Mouse (Mus musculus) brain, embryonic 14.5 days (tissue): ENCODE measurements around the gene Hist1h2ab. TPM values are rescaled to one million over a fixed set of nuclear protein-coding genes. Genes with fewer than 3 reads are reported as not detected.

Experiments used
- DNase-seq: peaks from one replicate; pipeline ENCODE4 v3.0.0-alpha.2; 2011; ENCODE audit warnings: low read depth
- CTCF ChIP-seq: fragments of 200-500 bp; IDR thresholded peaks from 2 replicates; pipeline ENCODE4 v1.5.1; 2012; ENCODE audit warnings: inconsistent platforms, mild to moderate bottlenecking, moderate library complexity, borderline replicate concordance; ENCODE audit not compliant: insufficient read depth, insufficient read length; ENCODE audit errors: extremely low read depth
- POLR2A ChIP-seq: fragments of 200-500 bp; IDR thresholded peaks from 2 replicates; pipeline ENCODE4 v1.6.1; 2012; ENCODE audit warnings: mild to moderate bottlenecking, inconsistent platforms, borderline replicate concordance; ENCODE audit not compliant: poor library complexity, insufficient read depth, insufficient read length, severe bottlenecking; ENCODE audit errors: extremely low read depth
- polyA plus RNA-seq: library from polyadenylated mRNA; depleted of rRNA; stranded (reverse); fragments of >200 nt; gene quantifications from 2 replicates; pipeline ENCODE4 v1.2.3, GENCODE M21; 2012

Hist1h2ab gene
- polyA plus RNA-seq, 1 experiment = 49.9 TPM

- DNase-seq = no peak
- no peak for TF ChIP-seq CTCF
- TF ChIP-seq POLR2A = no peak
Measured at GRCm38 (mm10) chr13:23739922-23740252, 11.0 kb upstream of the Hist1h2ab start.

GRCm38 (mm10) chr13:23740256-23740840 is 10.6 kb upstream of the Hist1h2ab start:
- DNase-seq = no peak
- TF ChIP-seq CTCF = no peak
- TF ChIP-seq POLR2A = no peak

- no peak for TF ChIP-seq CTCF
- no peak for TF ChIP-seq POLR2A
Measured at GRCm38 (mm10) chr13:23740910-23741309, 10.0 kb upstream of the Hist1h2ab start.

GRCm38 (mm10) chr13:23742007-23742406 is 8.9 kb upstream of the Hist1h2ab start:
- DNase-seq = no peak
- no peak for TF ChIP-seq CTCF
- TF ChIP-seq POLR2A = no peak

More at GRCm38 (mm10) chr13:23740910-23741309, 10.0 kb upstream of the Hist1h2ab start:
- no peak for DNase-seq

GRCm38 (mm10) chr13:23743215-23743614 is 7.7 kb upstream of the Hist1h2ab start:
- no peak for TF ChIP-seq CTCF
- no peak for TF ChIP-seq POLR2A
- no peak for DNase-seq

DNA sequence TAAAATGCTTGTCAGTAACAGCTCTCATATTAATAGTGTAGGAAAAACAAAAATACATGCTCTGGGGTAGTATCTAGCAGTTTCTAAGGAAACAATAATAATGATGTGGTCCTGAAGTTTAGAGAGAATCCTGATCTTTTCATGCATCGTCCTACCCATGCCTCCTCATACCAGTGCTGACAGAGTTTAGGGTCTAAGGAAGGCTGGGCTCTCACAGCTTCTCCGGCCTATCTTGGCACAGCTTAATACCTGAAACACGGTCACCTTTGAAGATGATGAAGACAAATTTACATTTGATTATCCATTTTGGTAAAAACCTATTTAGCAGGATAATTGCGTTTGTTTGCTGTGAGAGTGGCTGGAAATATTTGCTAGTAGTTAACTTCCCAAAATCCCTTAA is 7.0 kb upstream of the Hist1h2ab start:
- DNase-seq = no peak
- TF ChIP-seq CTCF = no peak
- no peak for TF ChIP-seq POLR2A

GRCm38 (mm10) chr13:23744421-23745380 is 6.2 kb upstream of the Hist1h2ab start:
- TF ChIP-seq CTCF = no peak
- no peak for TF ChIP-seq POLR2A
- DNase-seq = peak; percentile 28

DNA sequence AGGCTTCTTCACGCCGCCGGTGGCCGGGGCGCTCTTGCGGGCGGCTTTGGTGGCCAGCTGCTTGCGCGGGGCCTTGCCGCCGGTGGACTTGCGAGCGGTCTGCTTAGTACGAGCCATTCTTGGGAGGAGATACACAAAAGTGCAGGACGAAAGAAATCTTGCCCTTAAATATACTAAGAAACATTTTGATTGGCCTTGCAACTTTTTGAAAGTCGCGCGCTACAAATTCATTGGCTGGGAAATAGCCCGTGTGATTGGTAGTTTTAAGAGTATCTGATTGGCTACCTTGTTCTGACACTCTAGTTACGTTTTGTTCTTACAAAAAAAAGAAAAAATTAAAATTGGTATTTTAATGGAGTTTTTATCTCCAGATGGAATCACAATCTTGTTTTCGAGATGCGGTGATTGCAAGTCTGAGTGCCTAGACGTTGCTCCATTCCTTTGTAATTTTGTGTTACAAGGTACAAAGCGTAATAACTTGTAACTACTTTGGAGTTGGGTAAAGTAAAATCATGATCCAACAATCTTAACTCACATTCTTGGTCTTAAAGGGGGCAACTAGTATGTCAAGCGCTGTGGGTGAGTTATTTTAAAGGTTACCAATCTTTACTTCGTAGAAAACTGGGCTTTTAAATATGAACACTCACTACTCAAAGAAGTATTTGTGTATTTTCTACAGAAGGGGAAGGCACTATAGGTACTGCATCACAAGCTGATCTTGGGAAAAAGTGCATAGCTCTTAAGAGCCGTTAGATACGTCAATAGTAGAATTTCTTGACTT is 5.4 kb upstream of the Hist1h2ab start, which contains the start of gene Hist1h3c:
TSS of gene Hist1h3c (minus strand) at position 222 of the 781 bp plus-strand sequence.
- peak; percentile 98 for DNase-seq
- TF ChIP-seq CTCF (no peak), POLR2A (no peak; the same call in 1 of the 2 replicates)

- DNase-seq = peak; percentile 98
Measured at GRCm38 (mm10) chr13:23746201-23747080, 4.5 kb upstream of the Hist1h2ab start, which contains the start of gene Hist1h2bb. Hist1h2bb (plus strand) TSS chr13:23746734.

GRCm38 (mm10) chr13:23747081-23747891 is 3.6 kb upstream of the Hist1h2ab start:
- DNase-seq = no peak
- no peak for TF ChIP-seq CTCF
- no peak for TF ChIP-seq POLR2A

DNA sequence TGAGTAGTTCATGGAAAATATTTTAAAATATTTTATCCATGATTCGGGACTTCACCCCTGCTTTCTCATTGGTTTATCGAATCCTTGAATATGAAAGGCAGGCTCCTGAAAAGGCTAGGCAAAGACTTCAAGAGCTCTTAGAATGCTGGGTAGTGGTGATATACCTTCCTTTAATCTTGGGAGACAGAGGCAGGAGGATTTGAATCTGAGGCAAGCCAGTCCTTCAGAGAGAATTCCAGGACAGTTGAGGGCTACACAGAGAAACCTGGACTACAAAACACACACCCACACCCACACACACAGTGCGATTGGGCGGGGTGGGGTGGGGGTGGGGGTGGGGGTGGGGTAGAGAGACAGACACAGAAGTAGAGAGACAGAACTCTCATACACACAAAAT is 3.0 kb upstream of the Hist1h2ab start:
- no peak for TF ChIP-seq POLR2A
- no peak for TF ChIP-seq CTCF
- no peak for DNase-seq
